Mouse (Mus musculus) heart, embryonic 11.5 days (tissue): ENCODE data around the gene Zfp992. TPM values are rescaled to one million over a fixed set of nuclear protein-coding genes. Genes with fewer than 3 reads are reported as not detected.
"Not testable (repeated sequence)": the region's sequence is repeated elsewhere in the genome, so short reads cannot be mapped to it uniquely, and the experiment has no call there.

Experiments used
- ATAC-seq: fragments of 200-750 bp; cut with Nextera tagmentation; replicated peaks from 2 replicates; pipeline ENCODE4 v1.8.0; 2017; ENCODE audit warnings: moderate library complexity; ENCODE audit not compliant: insufficient number of reproducible peaks, low FRiP score, low TSS enrichment
- H3K27ac ChIP-seq: fragments of 300-500 bp; sonication (generic); 2 replicates; pipeline ENCODE4 v1.5.1; 2014; ENCODE audit warnings: mild to moderate bottlenecking, low read depth, low read length
- H3K27me3 ChIP-seq: fragments of 300-500 bp; sonication (generic); 2 replicates; pipeline ENCODE4 v1.6.1; 2014; ENCODE audit warnings: mild to moderate bottlenecking, low read length, mixed read lengths; ENCODE audit not compliant: control insufficient read depth, insufficient read depth
- H3K36me3 ChIP-seq: fragments of 300-500 bp; sonication (generic); 2 replicates; pipeline ENCODE4 v1.6.1; 2014; ENCODE audit warnings: mild to moderate bottlenecking, low read length, moderate library complexity, mixed read lengths; ENCODE audit not compliant: control insufficient read depth, insufficient read depth
- H3K4me1 ChIP-seq: fragments of 300-500 bp; sonication (generic); 2 replicates; pipeline ENCODE4 v1.6.1; 2014; ENCODE audit warnings: low read length; ENCODE audit not compliant: control insufficient read depth, insufficient read depth
- H3K4me2 ChIP-seq: fragments of 300-500 bp; sonication (generic); 2 replicates; pipeline ENCODE4 v1.6.1; 2014; ENCODE audit warnings: mild to moderate bottlenecking, moderate library complexity
- H3K4me3 ChIP-seq: fragments of 300-500 bp; sonication (generic); 2 replicates; pipeline ENCODE4 v1.5.1; 2014; ENCODE audit warnings: low read depth, low read length
- H3K9ac ChIP-seq: fragments of 300-500 bp; sonication (generic); 2 replicates; pipeline ENCODE4 v1.6.1; 2014; ENCODE audit warnings: mild to moderate bottlenecking, low read depth, low read length, moderate library complexity
- H3K9me3 ChIP-seq: fragments of 300-500 bp; sonication (generic); replicated peaks from 2 replicates; pipeline ENCODE4 v1.6.1; 2016; ENCODE audit warnings: low read length; ENCODE audit not compliant: control insufficient read depth
- WGBS: fragments of 180-500 bp; shearing (Covaris S2); extraction: QIAGEN DNeasy Blood & Tissue Kit; methylation state at CpG from one replicate; pipeline ENCODE4 v1.1.7; 2014; ENCODE audit not compliant: insufficient replicate concordance; 5-methylcytosine and 5-hydroxymethylcytosine counted together
- polyA plus RNA-seq: library from polyadenylated mRNA; unstranded; fragments of >200 nt; fragmentation: Nextera tagmentation; extraction: Ambion mirVana; gene quantifications from 2 replicates; pipeline ENCODE4 v1.2.1, GENCODE M21; 2014

The Zfp992 gene
- polyA plus RNA-seq, 1 experiment from 2014 or later = 4.5 TPM

GRCm38 (mm10) chr4:146460685-146461084 is 11.9 kb downstream of the Zfp992 start:
- 75% methylated on average over 5 of the region's 5 CpGs for WGBS

GRCm38 (mm10) chr4:146463649-146464351 is 15.0 kb downstream of the Zfp992 start:
- not testable (repeated sequence) for H3K27ac ChIP-seq, H3K27me3 ChIP-seq, H3K36me3 ChIP-seq, H3K4me3 ChIP-seq, H3K4me2 ChIP-seq, ATAC-seq, H3K4me1 ChIP-seq, H3K9ac ChIP-seq
- 86% methylated on average over 17 of the region's 19 CpGs for WGBS
- H3K9me3 ChIP-seq = peaks cover 13% of the 10 kb centered on the region

More at GRCm38 (mm10) chr4:146460685-146461084, 11.9 kb downstream of the Zfp992 start:
- not testable (repeated sequence) for H3K36me3 ChIP-seq, H3K9ac ChIP-seq, H3K4me2 ChIP-seq, H3K27ac ChIP-seq, H3K27me3 ChIP-seq, ATAC-seq, H3K4me1 ChIP-seq, H3K4me3 ChIP-seq
- H3K9me3 ChIP-seq = peaks cover 33% of the 10 kb centered on the region

- H3K27ac ChIP-seq, H3K4me2 ChIP-seq, ATAC-seq, H3K4me3 ChIP-seq, H3K36me3 ChIP-seq, H3K4me1 ChIP-seq, H3K9ac ChIP-seq, H3K27me3 ChIP-seq: not testable (repeated sequence)
- peaks cover 11% of the 10 kb centered on the region for H3K9me3 ChIP-seq
- 90% methylated on average over 9 of the region's 12 CpGs for WGBS
Observed at GRCm38 (mm10) chr4:146469984-146470383, 21.2 kb downstream of the Zfp992 start.

GRCm38 (mm10) chr4:146474181-146474580 is 25.4 kb downstream of the Zfp992 start:
- H3K4me2 ChIP-seq, H3K9ac ChIP-seq, H3K4me3 ChIP-seq, ATAC-seq, H3K4me1 ChIP-seq, H3K27me3 ChIP-seq, H3K27ac ChIP-seq, H3K36me3 ChIP-seq: not testable (repeated sequence)
- WGBS = no CpG with 5 or more reads among the region's 1 CpGs
- peaks cover 31% of the 10 kb centered on the region for H3K9me3 ChIP-seq

- H3K4me2 ChIP-seq, H3K4me3 ChIP-seq, H3K27me3 ChIP-seq, H3K27ac ChIP-seq, H3K9ac ChIP-seq, H3K4me1 ChIP-seq, H3K36me3 ChIP-seq: not testable (repeated sequence)
- WGBS = 46% methylated on average over 56 of the region's 94 CpGs
- H3K9me3 ChIP-seq = peaks cover 28% of the 10 kb centered on the region
- ATAC-seq = peak; percentile 79
Observed at GRCm38 (mm10) chr4:146474716-146475676, 26.2 kb downstream of the Zfp992 start.

- H3K4me1 ChIP-seq, H3K27me3 ChIP-seq, H3K36me3 ChIP-seq, ATAC-seq, H3K27ac ChIP-seq, H3K9ac ChIP-seq, H3K4me3 ChIP-seq, H3K4me2 ChIP-seq: not testable (repeated sequence)
- peaks cover 36% of the 10 kb centered on the region for H3K9me3 ChIP-seq
- WGBS = 90% methylated on average over 2 of the region's 2 CpGs
Observed at GRCm38 (mm10) chr4:146476260-146476659, 27.4 kb downstream of the Zfp992 start.

GRCm38 (mm10) chr4:146476959-146477358 is 28.1 kb downstream of the Zfp992 start:
- H3K27ac ChIP-seq, ATAC-seq, H3K36me3 ChIP-seq, H3K4me2 ChIP-seq, H3K4me1 ChIP-seq, H3K9ac ChIP-seq, H3K27me3 ChIP-seq, H3K4me3 ChIP-seq: not testable (repeated sequence)
- 74% methylated on average over 3 of the region's 3 CpGs for WGBS
- H3K9me3 ChIP-seq = peaks cover 40% of the 10 kb centered on the region

GRCm38 (mm10) chr4:146480376-146481096 is 31.7 kb downstream of the Zfp992 start:
- not testable (repeated sequence) for H3K4me2 ChIP-seq, H3K4me3 ChIP-seq, H3K27me3 ChIP-seq, H3K27ac ChIP-seq, H3K9ac ChIP-seq, H3K4me1 ChIP-seq, H3K36me3 ChIP-seq
- peak; percentile 28 for ATAC-seq
- 65% methylated on average over 6 of the region's 6 CpGs for WGBS
- H3K9me3 ChIP-seq = peaks cover 67% of the 10 kb centered on the region
